Mouse (Mus musculus): ENCODE results near the gene Phkb.

Phkb gene

DNA sequence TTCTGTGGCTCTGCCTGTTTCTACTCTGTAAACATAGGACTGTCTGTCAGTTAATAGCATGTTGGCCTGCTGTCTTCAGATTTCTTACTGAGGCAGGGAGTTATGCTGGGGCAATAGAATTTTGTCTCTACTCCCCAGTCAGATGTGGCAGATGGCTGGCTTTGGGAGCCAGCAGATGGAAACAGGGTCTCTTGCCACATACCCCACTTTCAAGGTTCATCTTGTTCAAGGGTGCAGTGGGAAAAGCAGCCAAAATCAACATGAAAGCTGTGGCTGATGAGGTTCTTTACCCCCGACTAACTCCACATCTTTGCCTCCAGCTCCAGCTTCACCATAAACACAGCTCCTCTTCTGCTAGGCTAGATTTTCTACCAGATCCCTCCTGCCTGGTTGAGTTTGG lies 246.7 kb downstream of the Phkb start:
- DNase-seq (ENCODE audit: low spot score in 2 of 2), result no peak

DNA sequence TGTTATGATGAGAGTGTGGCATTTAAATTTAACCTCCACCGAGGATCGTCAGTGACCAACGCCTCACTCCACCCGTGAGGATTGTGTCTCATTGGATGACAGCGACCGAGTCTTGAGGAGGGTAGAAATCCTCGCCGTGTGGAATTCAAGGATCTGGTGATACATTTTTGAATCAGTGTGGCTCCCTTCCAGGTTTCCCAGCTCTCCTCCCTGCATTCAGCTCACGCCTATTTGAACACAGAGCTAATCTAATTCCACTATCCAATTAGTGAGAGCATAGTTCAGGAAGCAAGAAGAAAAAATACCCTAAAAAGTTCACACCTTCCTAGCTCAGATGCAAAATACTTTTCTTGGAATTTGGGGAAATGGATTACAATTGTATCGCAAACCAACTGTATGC lies 249.9 kb downstream of the Phkb start:
- peak in 1 of 2 experiments; percentile 32 for DNase-seq (ENCODE audit: low spot score in 2 of 2)

All from right cerebral cortex, postnatal 10 days (tissue).